Mouse (Mus musculus) cortical plate, adult 2 months (tissue): ENCODE data around the gene Snrk.

Experiments
- CTCF ChIP-seq: fragments of 200-500 bp; IDR thresholded peaks from 2 replicates; pipeline ENCODE4 v1.5.1; 2011; ENCODE audit warnings: mild to moderate bottlenecking, control low read depth, low read length; ENCODE audit not compliant: insufficient read depth; ENCODE audit errors: extremely low read depth
- POLR2A ChIP-seq: fragments of 200-500 bp; IDR thresholded peaks from 2 replicates; pipeline ENCODE4 v1.6.1; 2011; ENCODE audit warnings: mild to moderate bottlenecking, low read length, control low read depth; ENCODE audit not compliant: insufficient read depth; ENCODE audit errors: extremely low read depth

- TF ChIP-seq POLR2A: no peak
- no peak for TF ChIP-seq CTCF
Observed at GRCm38 (mm10) chr9:122132145-122132544, 15.1 kb downstream of the Snrk start.
